Mouse (Mus musculus): Measurements from ENCODE around the gene Zfp131. TPM values are rescaled to one million over a fixed set of nuclear protein-coding genes. Genes with fewer than 3 reads are reported as not detected.
A peak's percentile ranks its signal among the peaks of the same experiment; 100 is the strongest.

Gene Zfp131
- polyA plus RNA-seq, 1 experiment from 2014 or later = 20.8 TPM

DNA sequence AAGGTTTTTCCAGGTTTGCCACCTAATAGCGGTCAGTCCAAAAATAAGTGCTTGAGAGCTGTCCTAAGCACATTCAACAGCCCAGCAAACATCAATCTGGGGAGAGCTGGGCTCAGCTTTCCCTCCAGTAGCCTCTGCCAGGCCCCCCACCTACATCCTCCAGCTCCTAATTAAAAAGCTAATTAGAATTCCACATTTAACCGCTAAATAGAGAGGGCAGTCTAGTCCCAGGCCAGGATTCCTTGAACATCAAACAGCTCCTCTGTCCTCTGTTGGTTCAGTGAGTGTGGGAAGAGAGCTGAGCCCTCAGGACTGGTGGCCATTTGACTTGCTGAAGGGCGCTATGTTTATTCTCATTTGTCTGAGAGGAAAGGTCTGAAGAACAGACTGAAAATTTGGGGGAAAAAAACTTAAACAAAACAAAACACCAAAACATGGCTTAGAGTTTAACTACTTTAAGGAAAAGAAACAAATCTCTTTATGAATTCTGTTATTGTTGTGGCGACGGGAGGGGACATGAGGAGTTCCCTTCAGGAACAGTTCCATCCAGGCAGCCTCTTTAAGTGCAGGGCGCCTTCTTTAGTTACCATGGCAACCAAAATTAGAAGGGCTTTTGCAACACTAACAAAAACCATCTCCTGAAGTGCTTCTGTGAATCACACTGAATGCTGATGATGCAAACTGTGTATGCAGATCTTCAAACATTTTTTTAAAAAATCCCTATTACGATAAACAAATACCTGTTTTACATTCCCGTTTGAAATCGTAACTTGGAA, 36.6 kb downstream of the Zfp131 start:
- Histone ChIP-seq H3K9ac (no peak overlapping the region), H3K4me3 (no peak overlapping the region), H3K36me3 (no peaks in the 10 kb centered on the region), H3K4me2 (no peak overlapping the region), H3K9me3 (no peaks in the 10 kb centered on the region), H3K4me1 (peaks cover 15% of the 10 kb centered on the region), H3K27ac (replicated peaks) (no peak overlapping the region), H3K27me3 (replicated peaks) (no peaks in the 10 kb centered on the region)
- no peak for ATAC-seq (ENCODE audit: extremely low read depth, insufficient number of reproducible peaks, low FRiP score, low TSS enrichment)
- 68% methylated on average over 9 of the region's 9 CpGs for WGBS

DNA sequence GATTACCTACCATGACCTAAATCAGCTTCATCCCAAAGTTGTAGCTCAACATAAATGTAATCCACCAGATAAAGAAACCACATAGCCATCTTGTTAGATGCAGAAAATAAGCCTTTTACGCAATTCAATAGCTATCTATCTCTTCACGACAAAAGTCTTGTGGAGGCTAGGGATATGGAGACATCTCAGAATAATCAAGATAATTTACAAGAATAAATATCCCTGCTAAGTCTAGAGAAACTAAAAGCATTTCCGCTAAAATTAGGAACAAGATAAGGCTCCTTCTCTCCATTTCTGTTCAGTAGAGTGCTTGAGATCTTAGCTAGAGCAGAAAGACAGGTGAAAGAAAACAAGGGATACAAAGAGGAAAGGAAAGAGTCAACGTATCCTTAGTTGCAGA, 43.8 kb downstream of the Zfp131 start:
- whole genome bisulfite sequencing = 65% methylated on average over 4 of the region's 4 CpGs
- Histone ChIP-seq H3K27ac (replicated peaks) (no peak overlapping the region), H3K9ac (no peak overlapping the region), H3K9me3 (no peaks in the 10 kb centered on the region), H3K4me2 (no peak overlapping the region), H3K27me3 (replicated peaks) (no peaks in the 10 kb centered on the region), H3K4me3 (no peak overlapping the region), H3K36me3 (no peaks in the 10 kb centered on the region), H3K4me1 (peaks cover 1% of the 10 kb centered on the region)
- no peak for ATAC-seq (ENCODE audit: extremely low read depth, insufficient number of reproducible peaks, low FRiP score, low TSS enrichment)

- H3K36me3 ChIP-seq = no peaks in the 10 kb centered on the region
- no peak overlapping the region for H3K4me2 ChIP-seq
- 59% methylated on average over 3 of the region's 3 CpGs for whole genome bisulfite sequencing
- H3K9ac ChIP-seq = no peak overlapping the region
- H3K27ac ChIP-seq (replicated peaks) = no peak overlapping the region
- ATAC-seq (ENCODE audit: extremely low read depth, insufficient number of reproducible peaks, low FRiP score, low TSS enrichment) = no peak
- H3K4me1 ChIP-seq = peaks cover 8% of the 10 kb centered on the region
- H3K27me3 ChIP-seq (replicated peaks) = no peaks in the 10 kb centered on the region
- H3K4me3 ChIP-seq = no peak overlapping the region
- no peaks in the 10 kb centered on the region for H3K9me3 ChIP-seq
Measured at GRCm38 (mm10) chr13:119743470-119743869, 47.2 kb downstream of the Zfp131 start.

DNA sequence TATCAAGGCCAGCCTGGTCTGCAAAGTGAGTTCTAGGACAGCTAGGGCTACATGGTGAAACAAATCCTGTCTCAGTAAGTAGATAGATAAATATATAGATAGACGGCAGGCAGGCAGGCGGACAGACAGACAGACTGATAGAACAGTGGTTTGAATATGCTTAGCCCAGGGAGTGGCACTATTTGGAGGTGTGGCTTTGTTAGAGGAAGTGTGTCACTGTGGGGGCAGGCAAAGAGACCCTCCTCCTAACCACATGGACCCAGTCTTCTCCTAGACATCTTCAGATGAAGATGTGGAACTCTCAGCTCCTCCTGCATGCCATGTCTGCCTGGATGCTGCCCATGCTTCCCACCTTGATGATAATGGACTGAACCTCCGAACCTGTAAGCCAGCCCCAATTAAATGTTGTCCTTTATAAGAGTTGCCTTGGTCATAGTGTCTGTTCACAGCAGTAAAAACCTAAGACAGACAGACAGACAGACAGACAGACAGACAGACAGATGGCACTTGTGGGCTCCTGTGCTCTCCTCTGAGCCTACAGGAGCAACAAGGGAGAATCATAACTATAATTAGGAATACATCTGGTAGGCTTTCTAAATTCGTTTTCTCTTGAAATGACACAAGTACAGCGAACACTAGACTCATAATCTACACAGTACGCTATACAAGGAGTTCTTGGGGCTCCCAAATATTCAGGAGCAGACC, 47.8 kb downstream of the Zfp131 start:
- WGBS = 73% methylated on average over 6 of the region's 6 CpGs
- ATAC-seq (ENCODE audit: extremely low read depth, insufficient number of reproducible peaks, low FRiP score, low TSS enrichment) = no peak

DNA sequence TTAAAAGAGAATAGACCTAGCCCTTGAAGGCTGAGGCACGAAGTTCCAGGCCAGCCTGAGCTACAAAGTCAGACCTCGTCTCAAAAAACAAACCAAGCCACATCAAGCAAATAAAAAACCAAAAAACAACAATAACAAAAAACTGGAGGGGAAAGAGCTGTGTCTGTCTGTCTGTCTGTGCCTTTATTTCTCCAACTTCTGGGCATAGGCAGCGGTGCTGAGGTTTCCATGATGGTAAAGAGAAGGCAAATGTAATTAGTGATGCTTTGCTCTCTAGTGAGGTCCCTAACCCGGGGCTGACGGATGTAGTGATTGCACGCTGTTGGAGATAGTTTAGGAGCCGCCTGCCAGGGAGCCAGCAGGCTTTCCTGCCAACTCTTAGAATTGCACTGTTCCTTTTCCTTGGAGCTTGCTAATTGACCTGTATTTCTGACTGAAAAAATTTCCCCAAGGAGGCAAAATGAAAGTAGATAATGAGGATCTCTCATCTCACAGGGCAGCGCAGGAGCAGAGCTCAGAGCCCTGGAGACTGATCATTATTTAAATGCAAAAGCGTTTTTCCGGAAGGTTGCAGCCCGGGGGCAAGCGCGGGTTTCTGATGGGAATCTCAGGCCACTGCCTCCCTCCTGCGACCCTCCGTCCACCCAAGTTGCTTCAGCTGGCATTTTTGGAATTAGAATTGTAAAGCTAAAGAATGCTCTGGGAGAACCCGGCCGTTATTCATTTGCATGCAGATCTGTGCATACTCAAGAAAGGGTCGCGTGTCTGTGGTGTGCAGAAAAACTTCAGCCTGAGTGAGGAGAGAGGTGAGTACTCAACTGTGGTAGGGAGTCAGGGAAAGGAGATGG, 49.1 kb downstream of the Zfp131 start:
- H3K4me2 ChIP-seq = peak overlapping the region; percentile 76
- no peaks in the 10 kb centered on the region for H3K9me3 ChIP-seq
- H3K27me3 ChIP-seq (replicated peaks) = no peaks in the 10 kb centered on the region
- H3K9ac ChIP-seq = peak overlapping the region; percentile 70
- peak overlapping the region; percentile 48 for H3K4me3 ChIP-seq
- H3K4me1 ChIP-seq = peaks cover 8% of the 10 kb centered on the region
- no peaks in the 10 kb centered on the region for H3K36me3 ChIP-seq
- no peak overlapping the region for H3K27ac ChIP-seq (replicated peaks)
- 9% methylated on average over 19 of the region's 19 CpGs for WGBS
- ATAC-seq (ENCODE audit: extremely low read depth, insufficient number of reproducible peaks, low FRiP score, low TSS enrichment) = no peak

More for the DNA sequence above, 47.8 kb downstream of the Zfp131 start:
- Histone ChIP-seq H3K9me3 (no peaks in the 10 kb centered on the region), H3K4me3 (no peak overlapping the region), H3K27ac (replicated peaks) (no peak overlapping the region), H3K4me2 (0 out of 2 replicates have a peak overlapping the region, but pooled peaks have one; percentile 76), H3K27me3 (replicated peaks) (no peaks in the 10 kb centered on the region), H3K9ac (no peak overlapping the region), H3K36me3 (no peaks in the 10 kb centered on the region), H3K4me1 (peaks cover 8% of the 10 kb centered on the region)

GRCm38 (mm10) chr13:119731448-119731847, 59.2 kb downstream of the Zfp131 start:
- H3K9ac ChIP-seq = no peak overlapping the region
- no peak for ATAC-seq (ENCODE audit: extremely low read depth, insufficient number of reproducible peaks, low FRiP score, low TSS enrichment)
- H3K4me1 ChIP-seq = no peaks in the 10 kb centered on the region
- WGBS = 80% methylated on average over 6 of the region's 6 CpGs
- no peaks in the 10 kb centered on the region for H3K36me3 ChIP-seq
- no peak overlapping the region for H3K4me2 ChIP-seq
- no peaks in the 10 kb centered on the region for H3K9me3 ChIP-seq
- H3K27ac ChIP-seq (replicated peaks) = no peak overlapping the region
- H3K4me3 ChIP-seq = no peak overlapping the region
- no peaks in the 10 kb centered on the region for H3K27me3 ChIP-seq (replicated peaks)

DNA sequence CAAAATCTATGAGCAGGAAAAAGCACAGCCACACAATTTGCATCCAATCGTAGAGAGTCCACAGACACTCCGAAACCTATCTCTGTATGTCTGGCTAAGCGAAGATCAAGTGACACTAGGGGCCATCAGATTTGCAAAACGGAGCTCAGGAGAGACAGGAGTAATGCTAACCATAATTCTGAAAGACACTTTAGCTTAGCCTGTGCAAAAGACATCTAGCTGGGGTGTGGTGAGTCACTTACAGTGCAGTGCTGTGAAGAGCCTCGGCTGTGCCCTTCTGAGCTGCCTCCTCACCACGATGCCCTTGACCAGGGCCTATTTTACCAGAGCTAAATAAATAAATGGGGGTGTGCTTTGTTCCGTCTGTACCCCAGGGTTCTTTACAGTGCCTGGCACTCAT, 61.3 kb downstream of the Zfp131 start:
- no peak overlapping the region for H3K27ac ChIP-seq (replicated peaks)
- no peak overlapping the region for H3K4me3 ChIP-seq
- H3K9me3 ChIP-seq = no peaks in the 10 kb centered on the region
- no peaks in the 10 kb centered on the region for H3K36me3 ChIP-seq
- H3K4me1 ChIP-seq = no peaks in the 10 kb centered on the region
- no peak overlapping the region for H3K9ac ChIP-seq
- no peaks in the 10 kb centered on the region for H3K27me3 ChIP-seq (replicated peaks)
- WGBS = 75% methylated on average over 7 of the region's 7 CpGs
- no peak for ATAC-seq (ENCODE audit: extremely low read depth, insufficient number of reproducible peaks, low FRiP score, low TSS enrichment)
- no peak overlapping the region for H3K4me2 ChIP-seq

- H3K9me3 ChIP-seq = no peaks in the 10 kb centered on the region
- no peak overlapping the region for H3K27ac ChIP-seq (replicated peaks)
- H3K4me2 ChIP-seq = peak overlapping the region; percentile 53
- WGBS = 53% methylated on average over 26 of the region's 26 CpGs
- H3K36me3 ChIP-seq = no peaks in the 10 kb centered on the region
- H3K4me3 ChIP-seq = no peak overlapping the region
- H3K4me1 ChIP-seq = no peaks in the 10 kb centered on the region
- H3K27me3 ChIP-seq (replicated peaks) = no peaks in the 10 kb centered on the region
- peak overlapping the region; percentile 33; the same call in 1 of the 2 replicates for H3K9ac ChIP-seq
- no peak for ATAC-seq (ENCODE audit: extremely low read depth, insufficient number of reproducible peaks, low FRiP score, low TSS enrichment)
Measured at GRCm38 (mm10) chr13:119727608-119728387, 62.9 kb downstream of the Zfp131 start.

DNA sequence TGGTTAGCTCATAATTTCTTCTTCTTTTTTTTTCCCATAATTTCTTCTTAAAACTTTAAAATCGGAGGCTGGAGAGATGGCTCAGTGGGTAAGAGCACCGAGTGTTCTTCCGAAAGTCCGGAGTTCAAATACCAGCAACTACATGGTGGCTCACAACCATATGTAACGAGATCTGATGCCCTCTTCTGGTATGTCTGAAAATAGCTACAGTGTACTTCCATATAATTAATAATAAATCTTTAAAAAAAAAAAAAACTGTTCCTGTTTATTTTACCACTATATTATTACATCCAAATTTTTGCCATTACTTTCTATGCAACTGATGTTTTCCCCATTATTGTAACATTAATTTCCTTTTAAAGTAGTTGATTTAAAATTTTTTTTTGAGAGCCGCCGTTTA, 66.1 kb downstream of the Zfp131 start:
- H3K9ac ChIP-seq = no peak overlapping the region
- no peak overlapping the region for H3K4me3 ChIP-seq
- no peak overlapping the region for H3K4me2 ChIP-seq
- H3K27me3 ChIP-seq (replicated peaks) = no peaks in the 10 kb centered on the region
- 79% methylated on average over 7 of the region's 7 CpGs for WGBS
- ATAC-seq (ENCODE audit: extremely low read depth, insufficient number of reproducible peaks, low FRiP score, low TSS enrichment) = no peak
- H3K4me1 ChIP-seq = no peaks in the 10 kb centered on the region
- H3K36me3 ChIP-seq = no peaks in the 10 kb centered on the region
- no peaks in the 10 kb centered on the region for H3K9me3 ChIP-seq
- H3K27ac ChIP-seq (replicated peaks) = no peak overlapping the region

DNA sequence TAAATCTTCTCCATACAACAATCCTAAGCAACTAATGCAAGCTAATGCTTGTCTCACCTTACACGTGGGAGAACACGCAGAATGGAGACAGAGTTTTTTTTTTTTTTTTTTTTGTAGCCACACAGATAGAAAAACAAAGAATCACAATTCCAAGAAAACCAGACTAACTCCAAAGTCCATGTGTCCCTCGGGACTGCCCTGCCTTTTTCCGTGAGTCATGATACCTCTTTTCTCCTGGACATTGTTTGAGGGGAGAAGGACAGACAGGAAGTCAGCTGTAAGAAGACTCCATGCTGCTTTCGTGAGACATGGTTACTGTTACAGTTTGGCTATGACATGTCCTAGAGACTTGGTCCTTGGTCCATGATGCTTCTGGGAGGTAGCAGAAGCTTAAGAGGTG, 67.3 kb downstream of the Zfp131 start:
- H3K4me3 ChIP-seq = no peak overlapping the region
- H3K36me3 ChIP-seq = no peaks in the 10 kb centered on the region
- H3K9me3 ChIP-seq = no peaks in the 10 kb centered on the region
- H3K4me1 ChIP-seq = no peaks in the 10 kb centered on the region
- 60% methylated on average over 5 of the region's 5 CpGs for WGBS
- H3K9ac ChIP-seq = no peak overlapping the region
- H3K27ac ChIP-seq (replicated peaks) = no peak overlapping the region
- no peak overlapping the region for H3K4me2 ChIP-seq
- no peak for ATAC-seq (ENCODE audit: extremely low read depth, insufficient number of reproducible peaks, low FRiP score, low TSS enrichment)
- no peaks in the 10 kb centered on the region for H3K27me3 ChIP-seq (replicated peaks)

- Histone ChIP-seq H3K9me3 (no peaks in the 10 kb centered on the region), H3K4me1 (no peaks in the 10 kb centered on the region), H3K4me2 (no peak overlapping the region), H3K4me3 (no peak overlapping the region), H3K27ac (replicated peaks) (no peak overlapping the region), H3K36me3 (no peaks in the 10 kb centered on the region), H3K27me3 (replicated peaks) (no peaks in the 10 kb centered on the region), H3K9ac (no peak overlapping the region)
- WGBS = 73% methylated on average over 3 of the region's 3 CpGs
- ATAC-seq (ENCODE audit: extremely low read depth, insufficient number of reproducible peaks, low FRiP score, low TSS enrichment) = no peak
Measured at GRCm38 (mm10) chr13:119722447-119722846, 68.2 kb downstream of the Zfp131 start.

Data from heart, embryonic 13.5 days (tissue).